Mouse (Mus musculus) layer of hippocampus, postnatal 36 days (tissue): ENCODE data around the gene Cand2. TPM values are rescaled to one million over a fixed set of nuclear protein-coding genes. Genes with fewer than 3 reads are reported as not detected.

Experiments
- DNase-seq, 2 experiments: peaks; one replicate each; pipeline ENCODE4 v3.0.0; 2022
- total RNA-seq, 2 experiments: library from RNA; stranded (reverse); gene quantifications; 2 replicates each; pipeline ENCODE4 v1.2.3; 2021

Gene Cand2
- total RNA-seq = 1 to 10 TPM; 3.1 to 3.2 TPM

- DNase-seq = peak in 1 of 2 experiments; percentile 16
Observed at GRCm38 (mm10) chr6:115774501-115774921, at the start of gene Cand2. TSS of gene Cand2 (plus strand) at chr6:115774538.

- peak in 1 of 2 experiments; percentile 15 for DNase-seq
Observed at GRCm38 (mm10) chr6:115727108-115727507, 47.2 kb upstream of the Cand2 start.

GRCm38 (mm10) chr6:115727570-115727969 is 46.8 kb upstream of the Cand2 start:
- DNase-seq = no peak

GRCm38 (mm10) chr6:115730560-115731342 is 43.6 kb upstream of the Cand2 start:
- DNase-seq = no peak

GRCm38 (mm10) chr6:115732341-115732928 is 41.9 kb upstream of the Cand2 start:
- DNase-seq = no peak

- no peak for DNase-seq
Observed at GRCm38 (mm10) chr6:115734909-115735308, 39.4 kb upstream of the Cand2 start.

GRCm38 (mm10) chr6:115739056-115739455 is 35.3 kb upstream of the Cand2 start:
- no peak for DNase-seq

GRCm38 (mm10) chr6:115743569-115743968 is 30.8 kb upstream of the Cand2 start:
- no peak for DNase-seq

- no peak for DNase-seq
Observed at GRCm38 (mm10) chr6:115746326-115746725, 28.0 kb upstream of the Cand2 start.

- DNase-seq = no peak
Observed at GRCm38 (mm10) chr6:115755536-115755935, 18.8 kb upstream of the Cand2 start.

- DNase-seq = no peak
Observed at GRCm38 (mm10) chr6:115758981-115759435, 15.3 kb upstream of the Cand2 start.

- no peak for DNase-seq
Observed at GRCm38 (mm10) chr6:115759461-115759860, 14.9 kb upstream of the Cand2 start.

- DNase-seq = no peak
Observed at GRCm38 (mm10) chr6:115760137-115760536, 14.2 kb upstream of the Cand2 start.

GRCm38 (mm10) chr6:115760982-115761381 is 13.4 kb upstream of the Cand2 start:
- no peak for DNase-seq

GRCm38 (mm10) chr6:115761995-115762756 is 12.2 kb upstream of the Cand2 start, which contains the start of gene Tmem40:
TSS of gene Tmem40 (minus strand) at chr6:115762410.
- DNase-seq = no peak

GRCm38 (mm10) chr6:115764179-115764578 is 10.2 kb upstream of the Cand2 start:
- DNase-seq = peak; percentile 8 to 13

- DNase-seq = no peak
Observed at GRCm38 (mm10) chr6:115767357-115767756, 7.0 kb upstream of the Cand2 start.

GRCm38 (mm10) chr6:115768207-115768606 is 6.1 kb upstream of the Cand2 start:
- no peak for DNase-seq

- no peak for DNase-seq
Observed at GRCm38 (mm10) chr6:115770059-115770670, 4.2 kb upstream of the Cand2 start.

- no peak for DNase-seq
Observed at GRCm38 (mm10) chr6:115770852-115771251, 3.5 kb upstream of the Cand2 start.

GRCm38 (mm10) chr6:115772201-115772600 is 2.1 kb upstream of the Cand2 start:
- DNase-seq = no peak

GRCm38 (mm10) chr6:115772604-115773003 is 1.7 kb upstream of the Cand2 start:
- DNase-seq = no peak
